Mouse (Mus musculus) forebrain, embryonic 13.5 days (tissue): ENCODE data around the gene Gm20449. TPM values are rescaled to one million over a fixed set of nuclear protein-coding genes. Genes with fewer than 3 reads are reported as not detected.

ENCODE experiments used
- ATAC-seq: fragments of 200-750 bp; cut with Nextera tagmentation; 2 replicates; pipeline ENCODE4 v1.8.0; 2017
- H3K27ac ChIP-seq: fragments of 300-500 bp; sonication (generic); 2 replicates; pipeline ENCODE4 v1.5.1; 2015; ENCODE audit warnings: inconsistent platforms, mild to moderate bottlenecking, moderate library complexity
- H3K27me3 ChIP-seq: fragments of 300-500 bp; sonication (generic); 2 replicates; pipeline ENCODE4 v1.6.1; 2015; ENCODE audit warnings: mild to moderate bottlenecking, inconsistent platforms
- H3K36me3 ChIP-seq: fragments of 300-500 bp; sonication (generic); 2 replicates; pipeline ENCODE4 v1.6.1; 2015; ENCODE audit warnings: mild to moderate bottlenecking, inconsistent platforms; ENCODE audit not compliant: poor library complexity, severe bottlenecking
- H3K4me1 ChIP-seq: fragments of 300-500 bp; sonication (generic); 2 replicates; pipeline ENCODE4 v1.6.1; 2015; ENCODE audit warnings: inconsistent platforms
- H3K4me2 ChIP-seq: fragments of 300-500 bp; sonication (generic); 2 replicates; pipeline ENCODE4 v1.6.1; 2015; ENCODE audit warnings: inconsistent platforms, mild to moderate bottlenecking, moderate library complexity
- H3K4me3 ChIP-seq: fragments of 300-500 bp; sonication (generic); 2 replicates; pipeline ENCODE4 v1.5.1; 2015; ENCODE audit warnings: mild to moderate bottlenecking, inconsistent platforms
- H3K9ac ChIP-seq: fragments of 300-500 bp; sonication (generic); 2 replicates; pipeline ENCODE4 v1.6.1; 2015; ENCODE audit warnings: mild to moderate bottlenecking, inconsistent platforms
- H3K9me3 ChIP-seq: fragments of 300-500 bp; sonication (generic); replicated peaks from 2 replicates; pipeline ENCODE4 v1.6.1; 2016; ENCODE audit warnings: inconsistent platforms
- WGBS: fragments of 180-500 bp; shearing (Covaris S2); methylation state at CpG from one replicate; pipeline ENCODE4 v1.1.7; 2015; 5-methylcytosine and 5-hydroxymethylcytosine counted together
- polyA plus RNA-seq: library from polyadenylated mRNA; unstranded; fragments of >200 nt; fragmentation: Nextera tagmentation; extraction: Ambion mirVana; gene quantifications from 2 replicates; pipeline ENCODE4 v1.2.1, GENCODE M21; 2015

The Gm20449 gene
- polyA plus RNA-seq, 1 experiment from 2014 or later, result 0.06 TPM

GRCm38 (mm10) chr7:41393048-41393971 lies 105.9 kb downstream of the Gm20449 start, which contains the start of gene AI987944:
AI987944 (minus strand) TSS chr7:41393379.
- Histone ChIP-seq H3K36me3 (no peaks in the 10 kb centered on the region), H3K27me3 (no peaks in the 10 kb centered on the region), H3K9me3 (no peaks in the 10 kb centered on the region), H3K4me1 (no peaks in the 10 kb centered on the region), H3K4me3 (peak within 1 kb of the TSS; percentile 53), H3K4me2 (peak within 1 kb of the TSS; percentile 62), H3K9ac (peak within 1 kb of the TSS; percentile 52), H3K27ac (peak within 1 kb of the TSS; percentile 73)
- whole genome bisulfite sequencing, result under 1% methylated on average over 25 of the region's 25 CpGs
- ATAC-seq, result peak; percentile 99

Other genes starting within 250 kb of the Gm20449 start
- 8.8 and 10.0 TPM in 2 replicates for gene AI987944, start 106.0 kb downstream of the Gm20449 start, polyA plus RNA-seq
- 0.16 and 0.23 TPM in 2 replicates for gene Vmn2r57, start 50.7 kb downstream of the Gm20449 start, polyA plus RNA-seq
- 6.5 and 6.9 TPM in 2 replicates for gene AW146154, start 473 bp upstream of the Gm20449 start, polyA plus RNA-seq
- not detected in 2 replicates for gene Gm6871, start 74.2 kb upstream of the Gm20449 start, polyA plus RNA-seq
- gene 2610021A01Rik, start 99.8 kb upstream of the Gm20449 start, polyA plus RNA-seq, result 16.1 and 18.6 TPM in 2 replicates
- gene Zfp788, start 133.8 kb upstream of the Gm20449 start, polyA plus RNA-seq, result 20.3 and 20.6 TPM in 2 replicates